Mouse (Mus musculus): Measurements from ENCODE around the gene Tor3a.

Tor3a gene

GRCm38 (mm10) chr1:156674195-156675000 lies at the start of gene Tor3a:
Gene Tor3a, minus strand, starts transcription at chr1:156674356.
- peak; percentile 64 for DNase-seq (ENCODE audit: low spot score)

- no peak for DNase-seq (ENCODE audit: low spot score)
Measured at GRCm38 (mm10) chr1:156722089-156722488, 47.9 kb upstream of the Tor3a start.

GRCm38 (mm10) chr1:156720046-156720445 lies 45.9 kb upstream of the Tor3a start:
- no peak for DNase-seq (ENCODE audit: low spot score)

- DNase-seq (ENCODE audit: low spot score) = peak; percentile 97
Measured at GRCm38 (mm10) chr1:156718950-156719805, 45.0 kb upstream of the Tor3a start, which contains the start of gene Fam20b. Gene Fam20b, minus strand, starts transcription at chr1:156719086.

GRCm38 (mm10) chr1:156718286-156718949 lies 44.3 kb upstream of the Tor3a start:
- peak; percentile 28 for DNase-seq (ENCODE audit: low spot score)

- DNase-seq (ENCODE audit: low spot score) = no peak
Measured at GRCm38 (mm10) chr1:156717751-156718285, 43.7 kb upstream of the Tor3a start.

- DNase-seq (ENCODE audit: low spot score) = no peak
Measured at GRCm38 (mm10) chr1:156716681-156717080, 42.5 kb upstream of the Tor3a start.

GRCm38 (mm10) chr1:156710472-156711098 lies 36.4 kb upstream of the Tor3a start:
- no peak for DNase-seq (ENCODE audit: low spot score)

- DNase-seq (ENCODE audit: low spot score) = no peak
Measured at GRCm38 (mm10) chr1:156708672-156709071, 34.5 kb upstream of the Tor3a start.

GRCm38 (mm10) chr1:156705696-156706285 lies 31.6 kb upstream of the Tor3a start:
- no peak for DNase-seq (ENCODE audit: low spot score)

- no peak for DNase-seq (ENCODE audit: low spot score)
Measured at GRCm38 (mm10) chr1:156703444-156703843, 29.3 kb upstream of the Tor3a start.

- DNase-seq (ENCODE audit: low spot score) = no peak
Measured at GRCm38 (mm10) chr1:156702151-156702550, 28.0 kb upstream of the Tor3a start.

- DNase-seq (ENCODE audit: low spot score) = no peak
Measured at GRCm38 (mm10) chr1:156686025-156686661, 12.0 kb upstream of the Tor3a start.

GRCm38 (mm10) chr1:156679599-156679998 lies 5.4 kb upstream of the Tor3a start:
- no peak for DNase-seq (ENCODE audit: low spot score)

GRCm38 (mm10) chr1:156677230-156677629 lies 3.1 kb upstream of the Tor3a start:
- DNase-seq (ENCODE audit: low spot score) = no peak

GRCm38 (mm10) chr1:156676596-156676995 lies 2.4 kb upstream of the Tor3a start:
- no peak for DNase-seq (ENCODE audit: low spot score)

- peak; percentile 63 for DNase-seq (ENCODE audit: low spot score)
Measured at GRCm38 (mm10) chr1:156676171-156676570, 2.0 kb upstream of the Tor3a start.

GRCm38 (mm10) chr1:156673476-156674194 lies 521 bp downstream of the Tor3a start:
- DNase-seq (ENCODE audit: low spot score) = no peak

GRCm38 (mm10) chr1:156672720-156673475 lies 1.3 kb downstream of the Tor3a start:
- no peak for DNase-seq (ENCODE audit: low spot score)
